Mouse (Mus musculus) midbrain, embryonic 16.5 days (tissue): ENCODE data around the gene Rpl22. TPM values are rescaled to one million over a fixed set of nuclear protein-coding genes. Genes with fewer than 3 reads are reported as not detected.
A peak's percentile ranks its signal among the peaks of the same experiment; 100 is the strongest.

Source experiments
- ATAC-seq: fragments of 200-750 bp; cut with Nextera tagmentation; 2 replicates; pipeline ENCODE4 v1.8.0; 2017; ENCODE audit warnings: moderate TSS enrichment
- H3K27ac ChIP-seq: fragments of 300-500 bp; sonication (generic); 2 replicates; pipeline ENCODE4 v1.5.1; 2014; ENCODE audit warnings: mild to moderate bottlenecking, low read length, mixed read lengths
- H3K27me3 ChIP-seq: fragments of 300-500 bp; sonication (generic); 2 replicates; pipeline ENCODE4 v1.6.1; 2014; ENCODE audit warnings: low read depth, low read length, mixed read lengths; ENCODE audit not compliant: control insufficient read depth, insufficient read depth
- H3K36me3 ChIP-seq: fragments of 300-500 bp; sonication (generic); 2 replicates; pipeline ENCODE4 v1.6.1; 2014; ENCODE audit warnings: mild to moderate bottlenecking, low read length, moderate library complexity, mixed read lengths; ENCODE audit not compliant: control insufficient read depth, insufficient read depth
- H3K4me1 ChIP-seq: fragments of 300-500 bp; sonication (generic); 2 replicates; pipeline ENCODE4 v1.6.1; 2014; ENCODE audit warnings: mild to moderate bottlenecking, low read length, mixed read lengths; ENCODE audit not compliant: control insufficient read depth, insufficient read depth
- H3K4me2 ChIP-seq: fragments of 300-500 bp; sonication (generic); 2 replicates; pipeline ENCODE4 v1.6.1; 2014; ENCODE audit warnings: mild to moderate bottlenecking, low read length, mixed read lengths
- H3K4me3 ChIP-seq: fragments of 300-500 bp; sonication (generic); 2 replicates; pipeline ENCODE4 v1.5.1; 2014; ENCODE audit warnings: low read depth, mild to moderate bottlenecking, low read length, moderate library complexity, mixed read lengths
- H3K9ac ChIP-seq: fragments of 300-500 bp; sonication (generic); 2 replicates; pipeline ENCODE4 v1.6.1; 2014; ENCODE audit warnings: low read depth, low read length, mixed read lengths
- H3K9me3 ChIP-seq: fragments of 300-500 bp; sonication (generic); replicated peaks from 2 replicates; pipeline ENCODE4 v1.6.1; 2014; ENCODE audit warnings: mild to moderate bottlenecking, low read length, mixed read lengths; ENCODE audit not compliant: control insufficient read depth, poor library complexity, severe bottlenecking
- WGBS: fragments of 180-500 bp; shearing (Covaris S2); extraction: QIAGEN DNeasy Blood & Tissue Kit; methylation state at CpG from one replicate; pipeline ENCODE4 v1.1.7; 2014; 5-methylcytosine and 5-hydroxymethylcytosine counted together
- polyA plus RNA-seq: library from polyadenylated mRNA; unstranded; fragments of >200 nt; fragmentation: Nextera tagmentation; extraction: Ambion mirVana; gene quantifications from 2 replicates; pipeline ENCODE4 v1.2.1, GENCODE M21; 2015

The Rpl22 gene
- polyA plus RNA-seq, 1 experiment from 2014 or later: 117 TPM

- H3K4me3 ChIP-seq: no peak overlapping the region
- no peak overlapping the region for H3K27ac ChIP-seq
- H3K4me2 ChIP-seq: no peak overlapping the region
- ATAC-seq: no peak
- 85% methylated on average over 14 of the region's 14 CpGs for WGBS
- no peak overlapping the region for H3K9ac ChIP-seq
- peaks cover 11% of the 10 kb centered on the region for H3K36me3 ChIP-seq
- H3K9me3 ChIP-seq: no peaks in the 10 kb centered on the region
- no peaks in the 10 kb centered on the region for H3K27me3 ChIP-seq
- peaks cover 27% of the 10 kb centered on the region for H3K4me1 ChIP-seq
These were observed 28.5 kb downstream of the Rpl22 start for GRCm38 (mm10) chr4:152353886-152354637.

GRCm38 (mm10) chr4:152355672-152356071 is 30.1 kb downstream of the Rpl22 start:
- 78% methylated on average over 7 of the region's 7 CpGs for WGBS
- ATAC-seq: no peak
- Histone ChIP-seq H3K27ac (no peak overlapping the region), H3K4me1 (peaks cover 13% of the 10 kb centered on the region), H3K4me3 (no peak overlapping the region), H3K9ac (no peak overlapping the region), H3K36me3 (peaks cover 11% of the 10 kb centered on the region), H3K4me2 (no peak overlapping the region), H3K27me3 (no peaks in the 10 kb centered on the region), H3K9me3 (no peaks in the 10 kb centered on the region)

- H3K4me1 ChIP-seq: peaks cover 3% of the 10 kb centered on the region
- H3K36me3 ChIP-seq: peaks cover 11% of the 10 kb centered on the region
- H3K27ac ChIP-seq: no peak overlapping the region
- no peak overlapping the region for H3K4me3 ChIP-seq
- H3K9me3 ChIP-seq: no peaks in the 10 kb centered on the region
- ATAC-seq: no peak
- 12% methylated on average over 11 of the region's 11 CpGs for WGBS
- no peaks in the 10 kb centered on the region for H3K27me3 ChIP-seq
- no peak overlapping the region for H3K4me2 ChIP-seq
- H3K9ac ChIP-seq: no peak overlapping the region
These were observed 34.2 kb downstream of the Rpl22 start for GRCm38 (mm10) chr4:152359700-152360099.

- H3K4me2 ChIP-seq: no peak overlapping the region
- no peak overlapping the region for H3K9ac ChIP-seq
- no peaks in the 10 kb centered on the region for H3K9me3 ChIP-seq
- H3K36me3 ChIP-seq: peaks cover 12% of the 10 kb centered on the region
- no peak overlapping the region for H3K27ac ChIP-seq
- no peaks in the 10 kb centered on the region for H3K27me3 ChIP-seq
- 4% methylated on average over 23 of the region's 24 CpGs for WGBS
- peaks cover 10% of the 10 kb centered on the region for H3K4me1 ChIP-seq
- H3K4me3 ChIP-seq: no peak overlapping the region
- ATAC-seq: no peak
These were observed 35.3 kb downstream of the Rpl22 start for GRCm38 (mm10) chr4:152360855-152361254.

- ATAC-seq: no peak
- Histone ChIP-seq H3K4me3 (no peak overlapping the region), H3K9me3 (no peaks in the 10 kb centered on the region), H3K27me3 (no peaks in the 10 kb centered on the region), H3K4me2 (no peak overlapping the region), H3K36me3 (peaks cover 14% of the 10 kb centered on the region), H3K27ac (no peak overlapping the region), H3K9ac (no peak overlapping the region), H3K4me1 (peaks cover 10% of the 10 kb centered on the region)
- WGBS: 76% methylated on average over 9 of the region's 9 CpGs
These were observed 36.6 kb downstream of the Rpl22 start for GRCm38 (mm10) chr4:152362180-152362579.

- Histone ChIP-seq H3K36me3 (peaks cover 17% of the 10 kb centered on the region), H3K4me2 (no peak overlapping the region), H3K9me3 (no peaks in the 10 kb centered on the region), H3K27ac (peak overlapping the region; percentile 74), H3K4me3 (no peak overlapping the region), H3K4me1 (peaks cover 10% of the 10 kb centered on the region), H3K9ac (peak overlapping the region; percentile 28; the same call in 1 of the 2 replicates), H3K27me3 (no peaks in the 10 kb centered on the region)
- ATAC-seq: 0 out of 2 replicates have a peak, but pooled peaks have one; percentile 19
- WGBS: 24% methylated on average over 7 of the region's 7 CpGs
These were observed 39.7 kb downstream of the Rpl22 start for GRCm38 (mm10) chr4:152365228-152365627.

- H3K4me3 ChIP-seq: no peak overlapping the region
- no peak overlapping the region for H3K9ac ChIP-seq
- H3K4me2 ChIP-seq: no peak overlapping the region
- 88% methylated on average over 17 of the region's 17 CpGs for WGBS
- peaks cover 50% of the 10 kb centered on the region for H3K36me3 ChIP-seq
- no peak for ATAC-seq
- H3K9me3 ChIP-seq: no peaks in the 10 kb centered on the region
- no peaks in the 10 kb centered on the region for H3K4me1 ChIP-seq
- no peak overlapping the region for H3K27ac ChIP-seq
- H3K27me3 ChIP-seq: no peaks in the 10 kb centered on the region
These were observed 57.1 kb downstream of the Rpl22 start for GRCm38 (mm10) chr4:152382528-152383252.
